Mouse (Mus musculus) Patski (cell line): ENCODE results near the gene Aldh1a3. TPM values are rescaled to one million over a fixed set of nuclear protein-coding genes. Genes with fewer than 3 reads are reported as not detected.

Experiments used
- ATAC-seq: fragments of 100-300 bp; one replicate; pipeline ENCODE4 v1.8.0; 2021
- CTCF ChIA-PET: fragments of 350-600 bp; sonication (Branson Sonifier 250); formaldehyde crosslinking; loops from one replicate; lab custom pipeline; 2022; ENCODE audit warnings: inconsistent platforms; lab: Charles Lee
- POLR2A ChIA-PET: fragments of 350-600 bp; sonication (Branson Sonifier 250); formaldehyde crosslinking; loops from one replicate; lab custom pipeline; 2022; ENCODE audit warnings: antibody characterized with exemption, inconsistent platforms; lab: Charles Lee
- DNase-seq: peaks from one replicate; pipeline ENCODE4 v3.0.0-alpha.2; 2011; ENCODE audit warnings: low read depth, low spot score
- H3K27me3 ChIP-seq: fragments of 371-371 bp; one replicate; pipeline ENCODE4 v1.5.1; 2021
- CTCF ChIP-seq: fragments of 100-300 bp; IDR thresholded peaks from one replicate; pipeline ENCODE4 v1.5.1; 2021
- in situ Hi-C: fragments of 300-500 bp; cut with MboI; formaldehyde crosslinking; loops from 3 replicates; pipeline ENCODE4 v1.11.1; 2018; ENCODE audit warnings: low pct_unique_long_range_greater_than_20kb, mixed read lengths
- polyA plus RNA-seq: library from polyadenylated mRNA; unstranded; gene quantifications from one replicate; pipeline ENCODE4 v1.2.3, GENCODE M21; 2021

The Aldh1a3 gene
- polyA plus RNA-seq, 1 experiment from 2014 or later: 0.37 TPM

DNA sequence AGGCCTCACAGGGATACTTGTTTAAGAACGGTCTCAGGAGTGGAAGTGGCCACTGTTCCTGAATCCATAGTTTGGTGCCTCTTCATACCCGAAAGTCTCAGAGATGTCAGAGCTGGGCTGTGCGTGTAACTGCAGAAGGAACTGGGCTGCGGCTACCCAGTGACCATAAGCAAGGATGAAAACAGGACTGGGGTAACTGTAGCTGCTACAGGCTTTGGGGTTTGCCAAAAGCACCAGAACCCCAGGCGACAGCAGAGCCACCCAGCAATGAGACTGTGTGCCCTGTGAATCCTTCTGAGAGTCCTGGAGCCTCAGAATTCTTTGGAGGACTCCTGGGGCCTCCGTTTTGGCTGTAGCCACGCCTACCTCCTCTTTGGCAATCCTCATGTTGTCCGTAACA lies 25.7 kb downstream of the Aldh1a3 start:
- no peak for ATAC-seq
- ChIA-PET CTCF (interaction anchor here (1.2 kb wide), 1 partner anchor 13 kb away, joined by 3 read pairs; no protein-coding TSS in a partner anchor), POLR2A (no interaction called here)
- DNase-seq: no peak
- in situ Hi-C loops: loop anchor here (25.0 kb wide), 1 partner anchor 436 kb away; the partner anchor contains the start of gene Adamts17
- no peaks in the 10 kb centered on the region for H3K27me3 ChIP-seq
- no peak for TF ChIP-seq CTCF

DNA sequence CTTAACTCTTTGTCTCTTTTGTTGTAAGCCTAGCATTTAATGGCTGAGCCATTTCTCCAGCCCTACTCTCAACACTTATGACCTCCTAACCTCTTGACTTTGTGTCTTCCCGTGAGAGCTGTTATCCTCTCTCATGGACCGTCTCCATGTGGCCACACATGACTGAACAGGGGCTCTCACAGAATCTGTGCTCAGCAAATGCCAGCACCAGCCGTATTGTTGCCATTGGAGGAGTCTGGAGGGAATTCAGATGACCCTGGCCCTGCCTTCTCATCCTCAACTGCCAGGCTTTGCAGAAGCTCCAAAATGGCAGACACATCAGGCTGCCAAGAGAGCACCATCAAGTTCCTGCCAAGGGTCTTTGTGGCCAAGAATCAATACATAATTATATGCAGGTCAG lies 30.0 kb downstream of the Aldh1a3 start:
- ATAC-seq (no peak), DNase-seq (no peak)
- ChIA-PET POLR2A (no interaction called here), CTCF (no interaction called here)
- H3K27me3 ChIP-seq: no peaks in the 10 kb centered on the region
- TF ChIP-seq CTCF: no peak
- in situ Hi-C loops: no loop called here

DNA sequence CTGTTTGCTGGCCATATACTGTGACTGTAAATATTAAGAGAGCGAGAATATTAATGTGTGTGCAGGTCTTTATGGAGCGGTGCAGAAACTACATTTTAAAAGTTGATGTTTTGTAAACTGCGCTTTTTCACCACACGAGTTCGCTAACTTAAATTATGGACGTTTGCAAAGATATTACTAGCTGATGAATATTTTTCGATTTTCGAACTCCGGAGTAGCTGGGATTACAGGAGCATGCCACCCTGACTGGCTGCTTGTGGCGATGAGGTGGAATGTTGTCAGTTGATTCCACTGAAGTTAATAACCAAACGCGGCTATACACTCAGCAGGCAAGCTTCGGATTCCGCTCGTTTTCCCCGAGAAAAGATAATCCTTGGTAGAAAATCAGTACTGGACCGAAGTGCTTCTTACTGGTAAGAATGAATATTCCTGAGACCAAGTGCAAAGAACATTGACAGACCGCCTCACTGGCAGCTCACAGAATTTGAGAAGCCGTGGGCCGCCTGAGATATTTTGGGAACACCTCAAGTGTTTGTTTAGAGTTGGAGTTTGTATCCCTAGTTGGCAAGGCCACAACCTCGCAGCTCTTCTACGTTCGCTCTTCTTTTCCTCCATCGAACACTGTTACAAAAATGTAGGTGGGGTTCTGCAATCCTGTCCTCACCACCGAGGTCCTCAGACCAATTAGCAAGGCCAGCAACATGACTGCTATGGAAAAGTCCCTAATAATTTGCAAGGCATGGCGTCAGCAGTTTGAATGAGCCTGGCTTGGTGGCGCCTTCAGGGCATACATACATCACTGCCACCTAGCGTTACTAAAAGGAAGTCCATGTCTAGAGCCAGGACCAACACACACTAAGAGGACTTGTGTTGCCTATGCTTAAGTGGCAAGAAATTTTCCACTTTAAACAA lies 38.4 kb downstream of the Aldh1a3 start:
- TF ChIP-seq CTCF: peak; percentile 79
- H3K27me3 ChIP-seq: no peaks in the 10 kb centered on the region
- ATAC-seq (peak; percentile 75), DNase-seq (no peak)
- ChIA-PET POLR2A (interaction anchor here (0.9 to 2.0 kb wide), 8 partner anchors 13 to 81 kb away, joined by 3 to 10 read pairs (median 5); no protein-coding TSS in a partner anchor), CTCF (interaction anchor here (0.7 to 6.8 kb wide), 24 partner anchors 10 to 278 kb away, joined by 3 to 82 read pairs (median 4); partner anchors contain the start of gene Gm10974)
- in situ Hi-C loops: no loop called here

DNA sequence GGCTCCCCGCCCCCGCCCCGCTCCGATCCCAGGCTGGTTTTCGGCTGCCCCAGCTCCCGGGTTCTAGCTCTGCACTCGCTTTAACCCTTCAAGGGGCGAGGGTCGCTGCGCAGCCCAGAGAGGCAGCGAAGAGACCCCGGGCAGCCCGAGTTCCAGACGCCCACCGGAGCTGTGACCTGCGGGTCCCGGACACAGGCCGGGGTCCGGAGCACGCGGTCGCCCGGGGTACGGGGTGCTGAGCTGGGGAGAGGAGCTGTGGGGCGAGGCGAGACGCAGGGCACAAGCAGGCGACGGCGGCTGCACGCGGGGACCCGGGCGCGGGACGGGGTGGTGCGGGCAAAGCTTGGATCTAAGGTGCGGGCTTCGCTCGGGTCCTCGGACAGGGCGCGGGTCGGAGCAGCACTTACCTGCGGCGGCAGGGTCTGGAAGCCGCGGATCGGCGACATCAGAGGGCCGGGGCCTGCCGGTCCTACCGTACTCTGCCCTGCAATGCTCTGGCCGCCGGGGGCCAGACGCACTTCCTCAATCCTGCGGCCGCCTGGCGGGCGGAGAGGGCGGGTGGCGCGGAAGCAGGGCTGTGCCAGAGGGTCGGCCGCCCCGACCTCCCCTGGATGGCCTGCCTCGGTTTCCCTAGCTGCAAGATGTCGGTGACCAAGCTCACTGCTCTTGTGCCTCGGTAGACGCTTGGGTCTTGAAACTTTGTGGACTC lies 39.4 kb downstream of the Aldh1a3 start, which contains the start of gene Lrrk1:
Gene Lrrk1, minus strand, starts transcription at position 538 of the 709 bp plus-strand sequence.
- ATAC-seq: peak; percentile 66
- DNase-seq: no peak
- peak; percentile 72 for TF ChIP-seq CTCF
- POLR2A ChIA-PET: interaction anchor here (0.5 to 2.0 kb wide), 14 partner anchors 9 to 1716 kb away, joined by 3 to 10 read pairs (median 4); no protein-coding TSS in a partner anchor
- no peaks in the 10 kb centered on the region for H3K27me3 ChIP-seq
- in situ Hi-C loops: no loop called here
- CTCF ChIA-PET: interaction anchor here (0.7 to 6.8 kb wide), 17 partner anchors 11 to 274 kb away, joined by 3 to 82 read pairs (median 5); partner anchors contain the start of gene Gm10974

DNA sequence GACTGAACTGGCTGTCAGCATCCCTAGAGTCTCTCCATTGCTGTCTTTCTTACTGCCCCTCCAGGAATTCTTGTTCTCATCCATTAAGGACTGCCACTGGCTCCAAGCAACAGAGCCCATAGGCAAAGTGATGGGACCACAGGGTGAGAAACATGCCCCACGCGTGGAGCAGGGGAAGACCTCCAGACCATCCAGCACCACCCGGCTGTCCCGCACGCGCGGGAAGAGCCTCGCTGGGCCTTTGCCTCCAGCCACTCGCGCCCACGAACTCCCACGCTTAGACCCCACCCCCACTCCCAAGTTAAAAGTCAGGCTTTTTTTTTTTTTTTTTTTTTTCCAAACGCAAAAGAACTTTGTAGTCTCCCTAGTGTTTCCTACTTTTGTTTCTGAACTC lies 39.9 kb downstream of the Aldh1a3 start:
- no peaks in the 10 kb centered on the region for H3K27me3 ChIP-seq
- DNase-seq (no peak), ATAC-seq (peak; percentile 14)
- POLR2A ChIA-PET: interaction anchor here (0.5 to 1.9 kb wide), 9 partner anchors 8 to 1716 kb away, joined by 3 to 7 read pairs (median 4); no protein-coding TSS in a partner anchor
- no peak for TF ChIP-seq CTCF
- in situ Hi-C loops: no loop called here
- CTCF ChIA-PET: interaction anchor here (0.7 to 6.8 kb wide), 3 partner anchors 45 to 80 kb away, joined by 3 to 82 read pairs (median 19); no protein-coding TSS in a partner anchor

DNA sequence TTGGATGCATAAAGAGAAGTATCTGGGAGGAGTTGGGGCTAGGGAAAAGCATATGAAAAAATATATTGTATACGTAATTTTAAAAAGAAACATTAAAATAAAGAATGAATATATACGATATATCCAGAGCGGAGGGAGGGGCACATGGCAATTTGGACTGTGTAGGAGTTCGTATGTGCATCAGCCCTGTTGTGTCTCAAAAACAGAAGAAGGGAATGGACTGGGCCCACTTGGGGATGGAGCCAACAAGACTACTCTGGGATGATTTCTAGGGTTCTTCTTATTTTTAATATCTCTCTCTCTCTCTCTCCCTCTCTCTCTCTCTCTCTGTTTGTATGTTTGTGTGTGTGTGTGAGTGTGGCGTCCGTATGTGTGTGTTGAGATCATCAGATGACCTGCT lies 40.9 kb downstream of the Aldh1a3 start:
- TF ChIP-seq CTCF: no peak
- DNase-seq (no peak), ATAC-seq (no peak)
- POLR2A ChIA-PET: interaction anchor here (1.1 kb wide), 1 partner anchor 46 kb away, joined by 4 read pairs; no protein-coding TSS in a partner anchor
- CTCF ChIA-PET: interaction anchor here (0.8 to 6.8 kb wide), 2 partner anchors 44 to 77 kb away, joined by 3 to 82 read pairs; no protein-coding TSS in a partner anchor
- no peaks in the 10 kb centered on the region for H3K27me3 ChIP-seq
- in situ Hi-C loops: no loop called here

DNA sequence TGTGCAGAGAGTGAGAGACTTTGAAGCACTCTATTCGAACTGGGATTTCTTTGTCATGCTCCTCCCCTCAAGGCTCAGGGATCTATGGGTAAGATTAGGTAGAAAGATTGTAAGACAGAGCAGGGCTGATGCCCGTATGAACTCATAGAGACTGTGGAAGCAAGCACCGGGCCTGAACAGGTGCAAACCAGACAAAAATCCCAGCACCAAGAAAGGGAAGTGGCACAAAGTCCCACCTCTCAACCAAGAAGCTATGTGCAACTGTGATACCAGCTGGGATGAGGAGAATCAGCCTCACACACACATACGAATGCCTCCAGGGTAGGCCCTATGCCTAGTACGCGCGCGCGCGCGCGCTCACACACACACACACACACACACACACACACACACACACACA lies 41.5 kb downstream of the Aldh1a3 start:
- TF ChIP-seq CTCF: no peak
- in situ Hi-C loops: no loop called here

DNA sequence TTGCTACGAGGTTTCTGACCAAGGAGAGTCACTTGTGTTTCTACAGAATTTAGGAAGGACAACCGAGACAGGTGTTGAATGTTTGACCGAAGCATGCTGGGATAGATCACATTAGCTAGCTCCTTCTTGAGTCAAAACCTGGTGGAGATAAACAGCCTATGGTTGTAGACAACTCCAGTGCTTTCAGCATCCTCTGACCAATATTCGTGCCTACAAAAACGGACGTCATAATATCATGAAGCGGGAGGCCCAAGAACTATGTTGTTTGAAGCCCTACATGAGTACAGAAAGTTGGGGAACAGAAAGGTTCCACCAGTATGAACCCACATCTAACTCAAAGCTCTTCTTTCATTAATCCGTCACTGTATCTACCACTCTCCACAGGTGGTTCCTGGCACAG lies 42.4 kb downstream of the Aldh1a3 start:
- TF ChIP-seq CTCF: no peak
- ChIA-PET CTCF (interaction anchor here (1.0 to 6.8 kb wide), 6 partner anchors 10 to 42 kb away, joined by 3 to 82 read pairs (median 4); no protein-coding TSS in a partner anchor), POLR2A (interaction anchor here (0.9 to 1.0 kb wide), 2 partner anchors 19 to 167 kb away, joined by 3 read pairs; partner anchors contain the start of gene Gm10974)
- in situ Hi-C loops: no loop called here
- DNase-seq (no peak), ATAC-seq (no peak)
- H3K27me3 ChIP-seq: no peaks in the 10 kb centered on the region

More for the DNA sequence above, 41.5 kb downstream of the Aldh1a3 start:
- DNase-seq: no peak
- ChIA-PET POLR2A (interaction anchor here (0.9 kb wide), 1 partner anchor 20 kb away, joined by 3 read pairs; the partner anchor contains the start of gene Gm10974), CTCF (interaction anchor here (6.8 kb wide), 1 partner anchor 43 kb away, joined by 82 read pairs; no protein-coding TSS in a partner anchor)
- no peak for ATAC-seq
- no peaks in the 10 kb centered on the region for H3K27me3 ChIP-seq

DNA sequence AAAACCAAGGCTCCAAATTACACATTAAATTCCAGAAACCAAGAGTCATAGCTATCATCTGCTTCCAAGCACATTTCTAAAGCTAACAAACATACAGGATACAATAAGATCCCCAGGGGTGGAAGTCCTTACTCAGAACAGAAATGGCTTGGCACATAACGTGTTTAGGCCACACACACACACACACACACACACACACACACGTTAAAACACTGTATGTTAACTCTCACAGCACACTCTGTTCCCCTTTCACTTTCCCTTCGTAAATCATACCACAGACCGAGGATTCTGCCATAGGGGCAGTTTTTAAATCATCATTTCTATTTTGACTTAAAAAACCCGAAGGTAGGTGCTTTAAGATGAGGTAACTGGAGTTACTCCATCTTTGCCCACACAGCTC lies 43.1 kb downstream of the Aldh1a3 start:
- no peaks in the 10 kb centered on the region for H3K27me3 ChIP-seq
- no peak for TF ChIP-seq CTCF
- ChIA-PET POLR2A (interaction anchor here (1.0 to 1.3 kb wide), 2 partner anchors 14 to 167 kb away, joined by 3 to 6 read pairs; no protein-coding TSS in a partner anchor), CTCF (interaction anchor here (0.6 to 6.8 kb wide), 6 partner anchors 11 to 41 kb away, joined by 3 to 82 read pairs (median 4); no protein-coding TSS in a partner anchor)
- ATAC-seq: no peak
- in situ Hi-C loops: no loop called here
- DNase-seq: no peak
